Mouse (Mus musculus): ENCODE data around the gene Gm20422. TPM values are rescaled to one million over a fixed set of nuclear protein-coding genes. Genes with fewer than 3 reads are reported as not detected.
"Not testable (repeated sequence)": the region's sequence is repeated elsewhere in the genome, so short reads cannot be mapped to it uniquely, and the experiment has no call there.

Gene Gm20422
- polyA plus RNA-seq, 1 experiment from 2014 or later: 0.79 TPM

GRCm38 (mm10) chr8:69710624-69711023 lies 64.1 kb downstream of the Gm20422 start, which contains the start of gene Zfp869:
Gene Zfp869, minus strand, starts transcription at chr8:69710724.
- not testable (repeated sequence) for H3K4me2 ChIP-seq (ENCODE audit: low read depth, low read length); H3K9me3 ChIP-seq (replicated peaks; ENCODE audit: control insufficient read depth, low read length); ATAC-seq (ENCODE audit: low read depth); H3K4me1 ChIP-seq (ENCODE audit: control insufficient read depth, low read depth, low read length); H3K27ac ChIP-seq (ENCODE audit: low read length); H3K4me3 ChIP-seq (ENCODE audit: low read depth, low read length); H3K27me3 ChIP-seq (ENCODE audit: control insufficient read depth, insufficient read depth, low read depth, low read length); H3K9ac ChIP-seq (ENCODE audit: low read depth, low read length)
- 93% methylated on average over 8 of the region's 10 CpGs for WGBS (ENCODE audit: insufficient replicate concordance)
- peaks cover 53% of the 10 kb centered on the region for H3K36me3 ChIP-seq (ENCODE audit: control insufficient read depth, insufficient read depth)

GRCm38 (mm10) chr8:69701810-69702209 lies 72.9 kb downstream of the Gm20422 start:
- no peak overlapping the region for H3K4me2 ChIP-seq (ENCODE audit: low read depth, low read length)
- no peak overlapping the region for H3K27ac ChIP-seq (ENCODE audit: low read length)
- H3K9ac ChIP-seq (ENCODE audit: low read depth, low read length): no peak overlapping the region
- no peaks in the 10 kb centered on the region for H3K27me3 ChIP-seq (ENCODE audit: control insufficient read depth, insufficient read depth, low read depth, low read length)
- no peaks in the 10 kb centered on the region for H3K4me1 ChIP-seq (ENCODE audit: control insufficient read depth, low read depth, low read length)
- H3K4me3 ChIP-seq (ENCODE audit: low read depth, low read length): no peak overlapping the region
- peaks cover 27% of the 10 kb centered on the region for H3K36me3 ChIP-seq (ENCODE audit: control insufficient read depth, insufficient read depth)
- WGBS (ENCODE audit: insufficient replicate concordance): 64% methylated on average over 6 of the region's 6 CpGs
- no peak for ATAC-seq (ENCODE audit: low read depth)
- H3K9me3 ChIP-seq (replicated peaks; ENCODE audit: control insufficient read depth, low read length): no peaks in the 10 kb centered on the region

Other genes starting within 250 kb of the Gm20422 start
- gene Zfp868, start 149.3 kb downstream of the Gm20422 start, polyA plus RNA-seq (2015; fragmentation: Nextera tagmentation; extraction: Ambion mirVana): 5.5 and 6.5 TPM in 2 replicates
- gene Zfp964, start 120.4 kb downstream of the Gm20422 start, polyA plus RNA-seq (2015; fragmentation: Nextera tagmentation; extraction: Ambion mirVana): 0.39 and 0.42 TPM in 2 replicates
- 9.7 and 10.6 TPM in 2 replicates for gene Zfp869, start 64.2 kb downstream of the Gm20422 start, polyA plus RNA-seq (2015; fragmentation: Nextera tagmentation; extraction: Ambion mirVana)
- gene Zfp963, start 24.9 kb downstream of the Gm20422 start, polyA plus RNA-seq (2015; fragmentation: Nextera tagmentation; extraction: Ambion mirVana): 2.9 and 3.1 TPM in 2 replicates
- 18.6 and 20.9 TPM in 2 replicates for gene Atp13a1, start 16.3 kb upstream of the Gm20422 start, polyA plus RNA-seq (2015; fragmentation: Nextera tagmentation; extraction: Ambion mirVana)
- gene Zfp866, start 16.3 kb upstream of the Gm20422 start, polyA plus RNA-seq (2015; fragmentation: Nextera tagmentation; extraction: Ambion mirVana): 7.7 and 8.6 TPM in 2 replicates
- gene Gmip, start 33.8 kb upstream of the Gm20422 start, polyA plus RNA-seq (2015; fragmentation: Nextera tagmentation; extraction: Ambion mirVana): 5.0 and 7.0 TPM in 2 replicates
- 0.05 and 0.07 TPM in 2 replicates for gene Lpar2, start 47.5 kb upstream of the Gm20422 start, polyA plus RNA-seq (2015; fragmentation: Nextera tagmentation; extraction: Ambion mirVana)
- gene Pbx4, start 57.6 kb upstream of the Gm20422 start, polyA plus RNA-seq (2015; fragmentation: Nextera tagmentation; extraction: Ambion mirVana): 1.8 and 2.0 TPM in 2 replicates
- gene Cilp2, start 112.8 kb upstream of the Gm20422 start, polyA plus RNA-seq (2015; fragmentation: Nextera tagmentation; extraction: Ambion mirVana): not detected in 2 replicates
- gene Tssk6, start 127.3 kb upstream of the Gm20422 start, polyA plus RNA-seq (2015; fragmentation: Nextera tagmentation; extraction: Ambion mirVana): 1.1 and 1.6 TPM in 2 replicates
- 103 and 104 TPM in 2 replicates for gene Ndufa13, start 127.7 kb upstream of the Gm20422 start, polyA plus RNA-seq (2015; fragmentation: Nextera tagmentation; extraction: Ambion mirVana)
- 0.63 and 0.77 TPM in 2 replicates for gene Yjefn3, start 127.8 kb upstream of the Gm20422 start, polyA plus RNA-seq (2015; fragmentation: Nextera tagmentation; extraction: Ambion mirVana)
- 17.2 and 18.9 TPM in 2 replicates for gene Gatad2a, start 221.5 kb upstream of the Gm20422 start, polyA plus RNA-seq (2015; fragmentation: Nextera tagmentation; extraction: Ambion mirVana)

Data from liver, embryonic 16.5 days (tissue).